Comparison of ENCODE assay signal across 12 mouse cellular contexts in genomic region chr4:118049606-118050302, GRCm38 (mm10).
DNase-seq lines count a peak whose midpoint lies in the region; ATAC-seq and TF ChIP-seq lines count a peak whose summit lies in the region.
"Had no signal": no experiment of that assay in that cellular context is flagged by ENCODE, and none has a peak within 500 bp of the region (broad histone marks: within the 10 kb centered on the region; RNA-seq: fewer than 3 reads in every experiment).

No protein-coding gene starts in this region.

- no peaks in the 10 kb centered on the region for H3K27me3 ChIP-seq in heart, embryonic 11.5 days (ENCODE audit: control insufficient read depth, insufficient read depth, low read length)
- H3K27me3 ChIP-seq in liver, embryonic 11.5 days (replicated peaks; ENCODE audit: control insufficient read depth, insufficient read depth, low read length), result no peaks in the 10 kb centered on the region
- H3K27me3 ChIP-seq in MEL (ENCODE audit: control insufficient read depth in 1 of 2, insufficient read depth in 2 of 2, low read length in 2 of 2), result no peaks in the 10 kb centered on the region
- H3K27me3 ChIP-seq in liver, postnatal 0 days (ENCODE audit: insufficient read depth, low read length), result no peaks in the 10 kb centered on the region
- H3K27me3 ChIP-seq: neural tube, embryonic 12.5 days had no signal

- H3K4me1 ChIP-seq in heart, embryonic 11.5 days (ENCODE audit: control insufficient read depth, insufficient read depth, low read length), result peaks cover 9% of the 10 kb centered on the region
- no peaks in the 10 kb centered on the region for H3K4me1 ChIP-seq in liver, embryonic 11.5 days (replicated peaks; ENCODE audit: control insufficient read depth, insufficient read depth, low read length)
- peaks cover 0 to 5% of the 10 kb centered on the region in 2 experiments; a peak in 1 of 4 replicates for H3K4me1 ChIP-seq in MEL (ENCODE audit: control insufficient read depth in 1 of 2, insufficient read depth in 2 of 2, low read length in 2 of 2)
- 0 out of 2 replicates have a peak, but pooled peaks cover 3% of the 10 kb centered on the region for H3K4me1 ChIP-seq in liver, postnatal 0 days (ENCODE audit: insufficient read depth)

- TF ChIP-seq CTCF in MEL (IDR thresholded peaks at IDR 0.05 in 2 of 3, conservative IDR thresholded peaks at IDR 0.05 in 1 of 3; ENCODE audit: control insufficient read depth in 1 of 3, insufficient read depth in 1 of 3, low read depth in 2 of 3, low read length in 3 of 3, poor library complexity in 1 of 3, severe bottlenecking in 1 of 3), result no peak
- TF ChIP-seq CTCF in liver, postnatal 0 days (IDR thresholded peaks at IDR 0.05; ENCODE audit: low read depth), result no peak

- 0 out of 2 replicates have a peak, but pooled peaks have one; percentile 56 for ATAC-seq in heart, embryonic 11.5 days (replicated peaks; ENCODE audit: insufficient number of reproducible peaks, low FRiP score, low TSS enrichment)
- peak; percentile 43; the same call in 1 of the 2 replicates for ATAC-seq in liver, embryonic 11.5 days (replicated peaks; ENCODE audit: low FRiP score)
- peak; percentile 22; the same call in 1 of the 2 replicates for ATAC-seq in liver, postnatal 0 days

- peak overlapping the region; percentile 25; the same call in 1 of the 2 replicates for H3K27ac ChIP-seq in heart, embryonic 11.5 days (ENCODE audit: low read depth, low read length)
- peak overlapping the region; percentile 52; the same call in 1 of the 2 replicates for H3K27ac ChIP-seq in liver, embryonic 11.5 days (ENCODE audit: low read depth, low read length)
- H3K27ac ChIP-seq in MEL (ENCODE audit: control insufficient read depth, low read depth, low read length), result no peak overlapping the region
- peak overlapping the region; percentile 29; the same call in 1 of the 2 replicates for H3K27ac ChIP-seq in liver, postnatal 0 days (ENCODE audit: low read depth)
- H3K27ac ChIP-seq: midbrain, embryonic 10.5 days; neural tube, embryonic 12.5 days had no signal

- no peak for TF ChIP-seq EP300 in MEL (IDR thresholded peaks at IDR 0.05; ENCODE audit: low read depth in 1 of 2, low read length in 2 of 2)
- TF ChIP-seq EP300 in liver, postnatal 0 days (IDR thresholded peaks at IDR 0.05; ENCODE audit: low read depth), result no peak

- DNase-seq in heart, adult 9 months (ENCODE audit: low spot score in 2 of 2), result no peak
- DNase-seq in liver, embryonic 11.5 days (ENCODE audit: low spot score), result no peak
- no peak for DNase-seq in liver
- peak; percentile 19 for DNase-seq in MEL (ENCODE audit: low read depth, low spot score)
- DNase-seq in liver, postnatal 0 days, result no peak
- DNase-seq in gastrocnemius, postnatal 25 days, result no peak
- DNase-seq in cerebellum, postnatal 10 days, result no peak
- DNase-seq: right cerebral cortex, adult 18-20 months; thymus, postnatal 4 days had no signal

- H3K4me3 ChIP-seq in heart, embryonic 11.5 days (ENCODE audit: low read depth, low read length), result no peak overlapping the region
- H3K4me3 ChIP-seq in liver, embryonic 11.5 days (ENCODE audit: low read depth, low read length), result no peak overlapping the region
- no peak overlapping the region for H3K4me3 ChIP-seq in MEL (ENCODE audit: control insufficient read depth in 1 of 2, insufficient read depth in 1 of 2, low read depth in 2 of 2, low read length in 2 of 2)
- H3K4me3 ChIP-seq in liver, postnatal 0 days (ENCODE audit: low read depth, low read length), result no peak overlapping the region
- H3K4me3 ChIP-seq: midbrain, embryonic 10.5 days; neural tube, embryonic 12.5 days had no signal

- H3K9ac ChIP-seq in heart, embryonic 11.5 days (ENCODE audit: low read depth, low read length), result 0 out of 2 replicates have a peak overlapping the region, but pooled peaks have one; percentile 39
- H3K9ac ChIP-seq in liver, embryonic 11.5 days (ENCODE audit: low read depth, low read length), result no peak overlapping the region
- H3K9ac ChIP-seq in MEL (ENCODE audit: control insufficient read depth, low read depth, low read length, poor library complexity, severe bottlenecking), result no peak overlapping the region
- H3K9ac ChIP-seq in liver, postnatal 0 days (replicated peaks), result no peak overlapping the region
- H3K9ac ChIP-seq: neural tube, embryonic 12.5 days had no signal

- H3K79me2 ChIP-seq in MEL (ENCODE audit: control insufficient read depth, insufficient read depth, low read length, poor library complexity), result no peaks in the 10 kb centered on the region

- TF ChIP-seq RAD21 in MEL (IDR thresholded peaks at IDR 0.05; ENCODE audit: low read depth, low read length), result no peak

- H3K36me3 ChIP-seq in heart, embryonic 11.5 days (ENCODE audit: control insufficient read depth, insufficient read depth, low read length), result no peaks in the 10 kb centered on the region
- H3K36me3 ChIP-seq in liver, embryonic 11.5 days (ENCODE audit: control insufficient read depth, insufficient read depth, low read length), result no peaks in the 10 kb centered on the region
- H3K36me3 ChIP-seq in MEL (ENCODE audit: control insufficient read depth in 1 of 2, insufficient read depth in 2 of 2, low read length in 2 of 2), result peaks cover 0 to 2% of the 10 kb centered on the region in 2 experiments; a peak in 2 of 4 replicates
- H3K36me3 ChIP-seq in liver, postnatal 0 days (replicated peaks; ENCODE audit: insufficient read depth, low read length), result no peaks in the 10 kb centered on the region
- H3K36me3 ChIP-seq: neural tube, embryonic 12.5 days had no signal

- no peaks in the 10 kb centered on the region for H3K9me3 ChIP-seq in heart, embryonic 11.5 days (replicated peaks; ENCODE audit: control insufficient read depth, low read length)
- H3K9me3 ChIP-seq in liver, embryonic 11.5 days (ENCODE audit: control insufficient read depth, low read length), result no peaks in the 10 kb centered on the region
- H3K9me3 ChIP-seq in MEL (replicated peaks; ENCODE audit: insufficient read depth, low read length), result no peaks in the 10 kb centered on the region
- no peaks in the 10 kb centered on the region for H3K9me3 ChIP-seq in liver, postnatal 0 days (ENCODE audit: low read length)
- H3K9me3 ChIP-seq: midbrain, embryonic 10.5 days; neural tube, embryonic 12.5 days had no signal

- no peak overlapping the region for H3K4me2 ChIP-seq in heart, embryonic 11.5 days
- H3K4me2 ChIP-seq in liver, embryonic 11.5 days, result no peak overlapping the region
- H3K4me2 ChIP-seq in liver, postnatal 0 days (ENCODE audit: low read depth, low read length), result no peak overlapping the region
- H3K4me2 ChIP-seq: neural tube, embryonic 12.5 days had no signal

- 31% methylated on average over 12 of the region's 12 CpGs for WGBS in heart, embryonic 11.5 days (ENCODE audit: insufficient replicate concordance)
- 48% methylated on average over 12 of the region's 12 CpGs for WGBS in liver, embryonic 11.5 days
- 53% methylated on average over 12 of the region's 12 CpGs for WGBS in liver, postnatal 0 days (ENCODE audit: insufficient replicate concordance)

- TF ChIP-seq POLR2A in MEL (IDR thresholded peaks at IDR 0.05; ENCODE audit: control insufficient read depth in 1 of 2, insufficient read depth in 1 of 2, low read depth in 1 of 2, low read length in 2 of 2, poor library complexity in 1 of 2), result no peak

TF ChIP-seq in MEL, 35 proteins besides CTCF, POLR2A, EP300 and RAD21:
- TF ChIP-seq HCFC1 (IDR thresholded peaks at IDR 0.05; ENCODE audit: low read depth, low read length) (no peak), GATA1 (IDR thresholded peaks at IDR 0.05; ENCODE audit: low read depth, low read length) (0 out of 2 replicates have a peak, but pooled peaks have one; percentile 15)
